Mouse (Mus musculus): ENCODE measurements at regions not wholly inside any gene's neighbourhood (a gene's known extent, or its start where the extent isn't known, plus 50 kb on each side); places are given as distances from the start of the nearest gene placed in this dataset.

DNA sequence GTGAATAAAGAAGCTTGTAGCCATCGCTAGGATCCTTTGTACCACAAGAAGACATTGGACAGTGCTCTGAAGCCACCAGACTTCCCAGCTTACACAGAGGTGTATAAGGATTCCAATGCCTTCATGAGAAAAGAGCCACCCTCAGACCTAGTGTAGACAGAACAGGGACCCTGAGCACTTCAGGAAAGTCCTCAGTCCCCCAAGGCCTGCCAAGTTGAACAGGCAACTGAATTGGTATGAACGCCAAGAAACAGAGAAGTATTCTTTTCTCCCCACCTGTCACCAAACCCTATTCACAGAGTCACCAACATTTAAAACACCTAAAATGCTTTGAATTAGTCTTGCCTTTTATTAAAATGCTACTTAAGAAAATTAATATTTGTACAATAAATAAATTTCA lies 200.3 kb downstream of the Galc start:
- Histone ChIP-seq H3K27ac (ENCODE audit: control insufficient read depth, insufficient read depth, low read depth, low read length) (no peak overlapping the region), H3K27me3 (ENCODE audit: control insufficient read depth, insufficient read depth, low read length) (no peaks in the 10 kb centered on the region), H3K36me3 (ENCODE audit: control insufficient read depth, insufficient read depth, low read length) (no peaks in the 10 kb centered on the region), H3K4me1 (ENCODE audit: control insufficient read depth, insufficient read depth, low read length) (no peaks in the 10 kb centered on the region), H3K4me3 (ENCODE audit: control insufficient read depth, low read depth, low read length) (no peak overlapping the region)
- no peak for TF ChIP-seq CTCF (IDR thresholded peaks at IDR 0.05; ENCODE audit: control insufficient read depth, insufficient read depth, insufficient replicate concordance, low read depth, low read length)
- TF ChIP-seq POLR2A (IDR thresholded peaks at IDR 0.05; ENCODE audit: control insufficient read depth, low read depth, low read length), result no peak

DNA sequence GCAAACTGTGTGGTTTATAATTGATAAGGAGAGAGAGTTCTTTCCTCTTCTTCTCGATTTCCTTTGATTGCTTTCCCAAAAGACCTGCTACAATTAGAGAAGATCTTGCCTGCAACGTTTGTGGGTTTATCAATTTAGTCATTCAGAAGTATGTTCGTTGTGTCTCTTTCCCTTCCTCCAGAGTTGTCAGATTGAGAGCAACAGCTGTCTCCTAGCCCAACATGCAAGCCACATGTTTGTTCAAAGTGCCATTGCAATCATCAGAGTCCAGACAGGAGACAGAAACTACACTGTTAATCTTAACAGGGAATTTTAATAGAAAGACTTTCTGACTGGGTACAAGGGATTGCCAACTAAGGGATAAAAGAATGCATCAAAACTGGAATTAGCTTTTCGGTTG lies 208.3 kb downstream of the Galc start:
- Histone ChIP-seq H3K27ac (ENCODE audit: control insufficient read depth, insufficient read depth, low read depth, low read length) (no peak overlapping the region), H3K27me3 (ENCODE audit: control insufficient read depth, insufficient read depth, low read length) (no peaks in the 10 kb centered on the region), H3K36me3 (ENCODE audit: control insufficient read depth, insufficient read depth, low read length) (no peaks in the 10 kb centered on the region), H3K4me1 (ENCODE audit: control insufficient read depth, insufficient read depth, low read length) (no peaks in the 10 kb centered on the region), H3K4me3 (ENCODE audit: control insufficient read depth, low read depth, low read length) (no peak overlapping the region)
- TF ChIP-seq POLR2A (IDR thresholded peaks at IDR 0.05; ENCODE audit: control insufficient read depth, low read depth, low read length), result no peak
- no peak for TF ChIP-seq CTCF (IDR thresholded peaks at IDR 0.05; ENCODE audit: control insufficient read depth, insufficient read depth, insufficient replicate concordance, low read depth, low read length)

DNA sequence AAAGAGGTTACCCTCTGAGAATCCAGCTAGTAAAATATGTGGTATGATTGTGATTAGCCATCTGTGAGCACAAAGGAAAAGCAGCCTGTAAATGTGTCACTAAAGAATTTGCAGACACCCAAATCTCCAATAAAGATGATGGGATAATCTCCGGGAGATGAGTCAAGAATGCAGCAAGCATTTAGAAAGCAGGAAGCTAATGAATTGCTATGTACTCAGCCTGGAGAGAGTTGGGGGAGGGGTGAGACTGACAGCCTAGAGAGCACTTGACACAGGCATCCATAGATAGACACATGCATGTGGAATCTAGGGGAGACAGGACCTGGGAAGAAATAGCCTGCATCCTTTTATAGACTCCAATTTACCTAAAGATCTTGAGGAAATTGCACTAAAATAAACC lies 208.8 kb downstream of the Galc start:
- H3K4me1 ChIP-seq (ENCODE audit: control insufficient read depth, insufficient read depth, low read length), result no peaks in the 10 kb centered on the region
- H3K4me3 ChIP-seq (ENCODE audit: control insufficient read depth, low read depth, low read length), result no peak overlapping the region
- no peak overlapping the region for H3K27ac ChIP-seq (ENCODE audit: control insufficient read depth, insufficient read depth, low read depth, low read length)
- TF ChIP-seq POLR2A (IDR thresholded peaks at IDR 0.05; ENCODE audit: control insufficient read depth, low read depth, low read length) (no peak), CTCF (IDR thresholded peaks at IDR 0.05; ENCODE audit: control insufficient read depth, insufficient read depth, insufficient replicate concordance, low read depth, low read length) (no peak)
- no peaks in the 10 kb centered on the region for H3K36me3 ChIP-seq (ENCODE audit: control insufficient read depth, insufficient read depth, low read length)
- H3K27me3 ChIP-seq (ENCODE audit: control insufficient read depth, insufficient read depth, low read length), result no peaks in the 10 kb centered on the region

DNA sequence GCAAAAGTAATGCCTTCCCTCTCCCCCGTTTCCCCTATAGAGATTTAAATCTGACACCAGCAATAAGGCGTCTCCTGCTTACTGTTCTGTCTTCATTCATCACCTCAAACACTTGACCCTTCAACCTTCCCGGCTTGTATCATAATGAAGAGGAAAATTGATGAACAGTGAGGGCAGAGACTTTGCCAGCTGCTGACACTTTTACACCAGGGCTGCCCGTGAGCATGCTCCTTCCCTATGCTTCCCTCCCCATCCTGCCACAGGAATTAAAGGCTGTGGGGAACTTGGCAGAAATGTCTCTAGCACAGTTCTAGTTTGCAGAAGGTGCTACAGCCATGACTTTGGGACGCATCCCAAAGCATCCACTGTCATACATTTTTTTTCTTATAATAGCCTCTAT lies 209.2 kb downstream of the Galc start:
- H3K4me1 ChIP-seq (ENCODE audit: control insufficient read depth, insufficient read depth, low read length), result no peaks in the 10 kb centered on the region
- TF ChIP-seq CTCF (IDR thresholded peaks at IDR 0.05; ENCODE audit: control insufficient read depth, insufficient read depth, insufficient replicate concordance, low read depth, low read length), result no peak
- no peak for TF ChIP-seq POLR2A (IDR thresholded peaks at IDR 0.05; ENCODE audit: control insufficient read depth, low read depth, low read length)
- H3K4me3 ChIP-seq (ENCODE audit: control insufficient read depth, low read depth, low read length), result no peak overlapping the region
- no peak overlapping the region for H3K27ac ChIP-seq (ENCODE audit: control insufficient read depth, insufficient read depth, low read depth, low read length)
- H3K27me3 ChIP-seq (ENCODE audit: control insufficient read depth, insufficient read depth, low read length), result no peaks in the 10 kb centered on the region
- no peaks in the 10 kb centered on the region for H3K36me3 ChIP-seq (ENCODE audit: control insufficient read depth, insufficient read depth, low read length)

DNA sequence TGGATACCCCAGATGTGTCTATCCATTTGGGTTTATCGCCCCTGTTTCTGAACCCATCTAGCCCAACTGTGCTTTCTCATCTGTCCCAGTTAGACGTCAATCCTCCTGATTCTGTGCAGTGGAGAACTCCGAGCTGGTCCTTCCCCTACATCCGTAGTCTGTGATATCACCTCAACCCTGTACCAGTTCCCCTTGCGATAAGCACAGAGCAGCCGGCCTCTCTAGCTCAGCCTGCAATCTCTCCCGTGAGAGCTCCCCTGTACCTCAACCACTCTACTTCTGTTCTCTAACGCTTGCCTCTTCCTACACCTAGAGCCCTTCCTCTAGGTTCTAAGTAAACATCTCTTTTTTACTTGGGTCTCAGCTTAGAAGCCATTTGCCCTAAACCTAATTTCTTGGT lies 211.5 kb downstream of the Galc start:
- TF ChIP-seq POLR2A (IDR thresholded peaks at IDR 0.05; ENCODE audit: control insufficient read depth, low read depth, low read length) (no peak), CTCF (IDR thresholded peaks at IDR 0.05; ENCODE audit: control insufficient read depth, insufficient read depth, insufficient replicate concordance, low read depth, low read length) (no peak)
- no peaks in the 10 kb centered on the region for H3K27me3 ChIP-seq (ENCODE audit: control insufficient read depth, insufficient read depth, low read length)
- H3K36me3 ChIP-seq (ENCODE audit: control insufficient read depth, insufficient read depth, low read length), result no peaks in the 10 kb centered on the region
- no peaks in the 10 kb centered on the region for H3K4me1 ChIP-seq (ENCODE audit: control insufficient read depth, insufficient read depth, low read length)
- no peak overlapping the region for H3K4me3 ChIP-seq (ENCODE audit: control insufficient read depth, low read depth, low read length)
- no peak overlapping the region for H3K27ac ChIP-seq (ENCODE audit: control insufficient read depth, insufficient read depth, low read depth, low read length)

DNA sequence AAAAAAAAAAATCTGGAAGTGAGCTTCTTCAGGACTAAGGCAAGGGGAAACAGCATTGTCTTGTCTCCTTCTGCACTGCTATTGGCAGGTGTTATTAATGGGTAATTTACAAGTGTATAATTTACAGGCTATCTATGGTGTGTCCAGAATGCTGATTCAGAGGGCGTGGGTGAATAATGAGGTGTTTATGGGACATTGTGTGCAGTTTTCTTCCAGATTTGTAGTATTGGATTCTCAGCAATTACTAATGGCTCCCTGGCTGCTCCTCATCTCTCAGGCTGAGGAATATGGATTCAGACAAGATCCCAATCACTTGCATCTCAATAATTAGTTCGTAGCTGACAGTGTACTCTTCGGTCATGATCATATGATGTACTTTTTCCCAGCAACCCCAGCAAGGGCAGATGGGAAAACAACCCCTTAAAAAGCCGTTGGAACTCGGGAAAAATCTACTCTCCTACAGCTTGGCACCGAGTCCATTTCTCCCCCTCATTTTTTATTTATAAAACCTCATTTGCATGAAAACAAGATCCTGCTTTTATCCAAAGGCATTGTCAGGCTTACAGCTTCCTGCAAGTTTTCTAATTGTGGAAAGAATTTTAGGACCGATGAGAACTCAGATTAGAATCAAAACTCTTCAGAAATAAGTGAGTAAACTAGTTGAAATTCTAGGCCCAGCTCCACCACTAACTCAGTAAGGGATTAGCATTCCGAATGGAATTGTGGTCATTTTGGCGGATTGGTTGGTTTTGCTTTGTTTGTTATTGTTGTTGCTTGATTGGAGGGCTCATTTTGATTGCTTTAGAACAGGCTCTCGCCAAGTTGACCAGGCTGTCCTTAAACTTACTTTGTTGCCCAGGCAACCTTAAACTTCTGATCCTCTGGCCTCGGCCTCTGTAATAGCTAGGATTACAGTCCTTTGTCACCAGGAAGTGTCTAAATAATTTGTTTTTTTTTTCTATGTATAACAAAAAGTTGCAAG lies 212.5 kb downstream of the Galc start:
- Histone ChIP-seq H3K27ac (ENCODE audit: control insufficient read depth, insufficient read depth, low read depth, low read length) (no peak overlapping the region), H3K4me3 (ENCODE audit: control insufficient read depth, low read depth, low read length) (no peak overlapping the region), H3K27me3 (ENCODE audit: control insufficient read depth, insufficient read depth, low read length) (no peaks in the 10 kb centered on the region), H3K4me1 (ENCODE audit: control insufficient read depth, insufficient read depth, low read length) (no peaks in the 10 kb centered on the region), H3K36me3 (ENCODE audit: control insufficient read depth, insufficient read depth, low read length) (no peaks in the 10 kb centered on the region)
- no peak for TF ChIP-seq POLR2A (IDR thresholded peaks at IDR 0.05; ENCODE audit: control insufficient read depth, low read depth, low read length)
- no peak for TF ChIP-seq CTCF (IDR thresholded peaks at IDR 0.05; ENCODE audit: control insufficient read depth, insufficient read depth, insufficient replicate concordance, low read depth, low read length)

DNA sequence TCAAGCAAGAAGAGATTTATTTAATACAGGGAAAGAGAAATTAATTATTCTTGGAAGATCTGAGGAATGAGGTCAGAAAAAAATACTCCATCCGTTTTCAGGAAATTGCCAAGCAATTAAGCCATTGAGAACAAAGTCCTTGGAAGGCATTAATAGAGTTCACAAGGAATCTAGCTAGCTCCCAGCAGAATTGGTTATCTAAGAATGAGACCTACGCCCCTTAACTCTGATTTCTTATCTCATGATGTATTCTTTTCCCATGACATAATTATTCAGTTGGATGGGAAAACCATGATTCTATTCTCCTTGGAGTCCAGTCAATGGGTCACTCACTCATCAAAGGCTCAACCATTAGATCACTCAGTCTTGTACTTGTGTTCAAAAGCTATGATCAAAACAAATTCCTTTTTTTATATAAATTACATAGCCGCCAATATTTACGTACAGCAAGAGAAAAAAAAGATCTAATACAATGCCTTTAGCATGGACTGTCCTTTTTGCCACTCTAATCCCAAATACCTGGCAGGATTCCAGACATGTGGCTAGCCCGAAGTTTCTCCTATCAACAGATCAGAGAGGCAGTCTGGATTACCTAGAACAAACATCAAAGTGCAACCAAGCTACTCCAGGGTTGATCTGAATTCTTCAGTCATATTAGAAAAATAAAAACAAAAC lies 213.3 kb downstream of the Galc start:
- Histone ChIP-seq H3K27me3 (ENCODE audit: control insufficient read depth, insufficient read depth, low read length) (no peaks in the 10 kb centered on the region), H3K4me1 (ENCODE audit: control insufficient read depth, insufficient read depth, low read length) (no peaks in the 10 kb centered on the region), H3K36me3 (ENCODE audit: control insufficient read depth, insufficient read depth, low read length) (no peaks in the 10 kb centered on the region), H3K4me3 (ENCODE audit: control insufficient read depth, low read depth, low read length) (no peak overlapping the region), H3K27ac (ENCODE audit: control insufficient read depth, insufficient read depth, low read depth, low read length) (no peak overlapping the region)
- TF ChIP-seq CTCF (IDR thresholded peaks at IDR 0.05; ENCODE audit: control insufficient read depth, insufficient read depth, insufficient replicate concordance, low read depth, low read length), result no peak
- TF ChIP-seq POLR2A (IDR thresholded peaks at IDR 0.05; ENCODE audit: control insufficient read depth, low read depth, low read length), result no peak

Measured in testis, adult 2 months (tissue).